Mouse (Mus musculus): ENCODE measurements around the gene Prima1. TPM values are rescaled to one million over a fixed set of nuclear protein-coding genes. Genes with fewer than 3 reads are reported as not detected.
A peak's percentile ranks its signal among the peaks of the same experiment; 100 is the strongest.

Prima1 gene
- total and polyA plus RNA-seq, 2 experiments from 2014 or later, result 0.67 to 0.69 TPM

DNA sequence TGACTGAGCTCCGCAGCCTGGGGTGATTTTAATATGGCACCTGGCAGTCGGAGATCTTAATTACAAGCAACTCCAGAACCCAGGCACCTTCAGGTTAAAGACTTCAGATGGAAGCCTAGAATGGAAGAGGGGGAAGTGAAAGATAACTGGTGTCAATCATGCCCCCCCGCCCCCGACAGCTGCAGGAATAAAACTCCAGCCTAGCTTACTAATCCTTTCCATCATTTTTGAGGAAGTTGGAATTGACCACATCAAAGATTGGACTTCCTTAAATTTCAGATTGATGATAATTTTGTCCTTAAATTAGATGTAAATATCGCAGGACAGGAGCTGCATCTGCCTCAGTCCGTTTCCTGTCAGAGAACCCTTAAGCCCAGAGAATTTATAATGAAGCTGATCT lies 8.4 kb upstream of the Prima1 start:
- Histone ChIP-seq H3K27ac (ENCODE audit: low read depth, low read length) (no peak overlapping the region), H3K4me3 (ENCODE audit: low read depth, low read length) (no peak overlapping the region), H3K9ac (no peak overlapping the region), H3K4me2 (ENCODE audit: low read depth) (no peak overlapping the region), H3K4me1 (ENCODE audit: insufficient read depth) (no peaks in the 10 kb centered on the region), H3K9me3 (ENCODE audit: low read length) (no peaks in the 10 kb centered on the region), H3K27me3 (ENCODE audit: insufficient read depth, low read length) (no peaks in the 10 kb centered on the region), H3K36me3 (ENCODE audit: insufficient read depth) (no peaks in the 10 kb centered on the region)
- ATAC-seq, result no peak
- 85% methylated on average over 6 of the region's 6 CpGs for WGBS
- no peak for TF ChIP-seq CTCF (IDR thresholded peaks at IDR 0.05; ENCODE audit: low read depth)
- DNase-seq, result no peak

DNA sequence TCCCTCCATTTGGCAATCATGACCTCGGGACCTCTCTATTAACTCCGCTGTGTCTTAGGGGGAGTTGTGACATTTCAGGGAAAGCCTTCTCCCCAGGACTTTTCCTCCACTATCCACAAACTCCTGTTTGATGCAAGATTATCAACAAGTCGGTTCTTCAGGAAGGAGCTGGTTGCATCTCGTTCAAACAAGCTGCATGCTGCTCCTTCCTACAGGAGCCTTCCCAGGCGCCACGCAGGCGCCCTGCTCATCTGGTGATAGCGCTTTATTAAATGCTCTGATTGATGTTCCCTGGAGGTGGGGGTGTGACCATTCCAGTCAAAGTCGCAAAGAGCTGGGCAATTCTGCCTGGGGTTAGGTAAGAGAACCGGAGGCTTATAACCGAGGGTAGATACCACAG lies 1.1 kb upstream of the Prima1 start:
- DNase-seq (peak; percentile 20), ATAC-seq (peak; percentile 42; the same call in 1 of the 2 replicates)
- Histone ChIP-seq H3K9me3 (ENCODE audit: low read length) (no peaks in the 10 kb centered on the region), H3K27me3 (ENCODE audit: insufficient read depth, low read length) (peaks cover 23% of the 10 kb centered on the region), H3K4me3 (ENCODE audit: low read depth, low read length) (peak overlapping the region; percentile 70), H3K4me1 (ENCODE audit: insufficient read depth) (no peaks in the 10 kb centered on the region), H3K4me2 (ENCODE audit: low read depth) (peak overlapping the region; percentile 95), H3K27ac (ENCODE audit: low read depth, low read length) (no peak overlapping the region), H3K36me3 (ENCODE audit: insufficient read depth) (no peaks in the 10 kb centered on the region), H3K9ac (peak overlapping the region; percentile 59; the same call in 1 of the 2 replicates)
- no peak for TF ChIP-seq CTCF (IDR thresholded peaks at IDR 0.05; ENCODE audit: low read depth)
- 11% methylated on average over 11 of the region's 11 CpGs for WGBS

DNA sequence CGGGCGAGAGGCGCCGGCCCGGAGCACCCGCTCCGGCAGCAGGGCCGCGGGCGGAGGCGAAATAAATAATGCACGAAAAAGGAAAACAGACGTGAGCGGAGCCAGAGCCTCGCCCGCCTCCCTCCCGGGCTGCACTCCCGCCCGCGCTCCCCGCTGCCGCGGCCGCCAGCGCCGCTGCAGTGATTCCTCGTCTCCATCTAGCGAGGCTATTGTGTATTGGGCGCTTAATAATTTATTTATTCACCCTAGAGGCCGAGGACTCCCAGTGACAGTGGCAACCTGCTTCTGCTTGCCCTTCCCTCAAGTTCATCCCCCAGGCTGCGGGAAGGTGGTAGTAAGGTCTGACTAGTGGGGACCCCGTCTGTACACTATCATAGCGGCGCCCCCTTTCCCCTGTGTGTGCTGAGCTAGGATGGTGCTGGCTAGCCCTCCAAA lies 658 bp upstream of the Prima1 start:
- Histone ChIP-seq H3K27ac (ENCODE audit: low read depth, low read length) (0 out of 2 replicates have a peak overlapping the region, but pooled peaks have one; percentile 40), H3K9me3 (ENCODE audit: low read length) (no peaks in the 10 kb centered on the region), H3K27me3 (ENCODE audit: insufficient read depth, low read length) (peaks cover 23% of the 10 kb centered on the region), H3K9ac (peak overlapping the region; percentile 59), H3K4me2 (ENCODE audit: low read depth) (peak overlapping the region; percentile 95), H3K4me1 (ENCODE audit: insufficient read depth) (no peaks in the 10 kb centered on the region), H3K36me3 (ENCODE audit: insufficient read depth) (no peaks in the 10 kb centered on the region), H3K4me3 (ENCODE audit: low read depth, low read length) (peak overlapping the region; percentile 70)
- ATAC-seq, result peak; percentile 88
- TF ChIP-seq CTCF (IDR thresholded peaks at IDR 0.05; ENCODE audit: low read depth), result peak; percentile 59
- WGBS, result 2% methylated on average over 34 of the region's 34 CpGs
- DNase-seq, result peak; percentile 71

DNA sequence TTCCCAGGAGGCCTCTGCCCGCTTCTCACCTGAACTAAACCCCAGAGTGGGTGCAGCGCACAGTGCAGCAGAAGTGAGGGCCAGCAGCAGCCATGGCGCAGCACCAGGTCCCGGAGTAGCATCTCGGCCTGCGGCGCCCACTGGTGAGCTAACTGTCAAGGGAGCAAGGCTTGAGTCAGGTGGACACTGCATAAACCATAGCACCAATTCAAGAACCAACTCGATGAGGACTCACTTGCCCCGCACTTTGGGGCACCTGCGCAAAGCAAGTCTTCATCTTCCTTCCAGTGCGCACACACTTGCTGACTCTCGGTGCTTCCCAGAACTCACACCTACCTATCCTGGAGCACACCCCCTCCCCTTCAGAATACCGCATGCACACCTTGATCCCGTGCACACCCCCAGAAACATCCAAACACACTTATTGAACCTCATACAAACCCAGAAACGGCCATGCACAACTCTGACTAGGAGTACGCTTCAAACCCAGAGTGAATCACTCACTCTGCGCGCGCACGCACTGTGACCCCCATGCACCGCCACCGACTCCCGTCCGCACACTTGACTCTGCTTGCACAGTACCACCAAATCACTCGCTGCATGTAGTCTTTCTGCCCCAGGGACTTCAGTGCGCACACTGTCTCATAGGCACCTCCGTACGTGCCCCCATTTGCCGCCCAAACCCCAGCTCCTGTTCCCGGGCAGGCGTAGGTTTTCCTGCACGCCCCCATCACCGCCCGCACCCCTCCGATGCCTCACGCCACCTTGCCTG lies 453 bp downstream of the Prima1 start:
- H3K27ac ChIP-seq (ENCODE audit: low read depth, low read length), result no peak overlapping the region
- no peak; the same call in 1 of the 2 replicates for TF ChIP-seq CTCF (IDR thresholded peaks at IDR 0.05; ENCODE audit: low read depth)
- peak; percentile 36 for ATAC-seq
- H3K9ac ChIP-seq, result peak overlapping the region; percentile 59
- H3K27me3 ChIP-seq (ENCODE audit: insufficient read depth, low read length), result peaks cover 23% of the 10 kb centered on the region
- no peaks in the 10 kb centered on the region for H3K9me3 ChIP-seq (ENCODE audit: low read length)
- H3K4me3 ChIP-seq (ENCODE audit: low read depth, low read length), result peak overlapping the region; percentile 70
- peak; percentile 29 for DNase-seq
- no peaks in the 10 kb centered on the region for H3K4me1 ChIP-seq (ENCODE audit: insufficient read depth)
- H3K36me3 ChIP-seq (ENCODE audit: insufficient read depth), result no peaks in the 10 kb centered on the region
- peak overlapping the region; percentile 95 for H3K4me2 ChIP-seq (ENCODE audit: low read depth)
- 10% methylated on average over 36 of the region's 36 CpGs for WGBS

DNA sequence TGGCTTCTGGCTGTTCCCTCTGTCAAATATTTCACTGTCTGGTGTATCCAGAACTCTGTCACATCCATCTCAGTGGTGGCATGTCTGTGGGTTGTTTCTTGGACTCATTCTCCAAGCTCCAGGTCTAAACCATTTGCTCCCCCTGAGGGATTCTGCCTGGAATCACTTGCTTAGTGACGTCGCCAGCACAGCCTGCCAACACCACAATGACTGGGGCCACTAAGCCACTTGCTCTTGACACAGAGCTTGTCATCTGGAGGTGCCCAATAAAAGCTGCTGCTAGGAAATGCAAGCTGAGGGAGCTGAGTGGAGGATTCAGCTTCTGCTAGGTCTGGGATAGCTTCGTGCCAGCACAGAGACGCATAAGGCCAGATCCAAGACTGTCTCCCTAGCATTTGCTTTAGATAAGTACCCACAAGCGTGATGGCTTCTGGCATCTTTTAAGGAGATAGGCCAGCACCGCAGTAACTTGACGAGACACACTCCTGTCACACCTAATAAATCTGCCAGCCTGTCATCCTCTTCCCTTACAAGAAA lies 3.0 kb downstream of the Prima1 start:
- DNase-seq, result no peak
- H3K27ac ChIP-seq (ENCODE audit: low read depth, low read length), result no peak overlapping the region
- no peak overlapping the region for H3K9ac ChIP-seq
- H3K4me2 ChIP-seq (ENCODE audit: low read depth), result no peak overlapping the region
- peak; percentile 2; the same call in 1 of the 2 replicates for ATAC-seq
- no peaks in the 10 kb centered on the region for H3K36me3 ChIP-seq (ENCODE audit: insufficient read depth)
- H3K27me3 ChIP-seq (ENCODE audit: insufficient read depth, low read length), result peaks cover 23% of the 10 kb centered on the region
- H3K9me3 ChIP-seq (ENCODE audit: low read length), result no peaks in the 10 kb centered on the region
- WGBS, result 75% methylated on average over 7 of the region's 7 CpGs
- no peak overlapping the region for H3K4me3 ChIP-seq (ENCODE audit: low read depth, low read length)
- no peaks in the 10 kb centered on the region for H3K4me1 ChIP-seq (ENCODE audit: insufficient read depth)
- TF ChIP-seq CTCF (IDR thresholded peaks at IDR 0.05; ENCODE audit: low read depth), result no peak

DNA sequence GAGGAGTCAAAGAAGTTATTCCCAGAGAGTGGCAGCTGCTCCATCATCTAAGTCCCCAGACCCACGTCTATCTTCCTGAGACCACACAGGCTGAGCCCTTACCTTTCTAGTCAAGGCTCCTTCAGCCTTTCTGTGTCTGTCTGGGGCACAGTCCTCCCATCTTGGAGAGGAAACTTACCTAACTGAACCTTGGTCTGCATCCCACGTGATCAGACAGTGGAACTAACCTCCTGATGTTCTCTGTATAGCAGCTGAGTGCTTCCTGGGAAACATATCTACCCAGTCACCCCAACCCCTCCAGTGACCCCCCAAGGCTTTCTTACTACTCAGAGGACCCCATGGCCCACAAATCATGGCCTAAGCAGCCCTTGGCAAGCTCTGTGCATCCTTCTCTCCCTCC lies 6.1 kb downstream of the Prima1 start:
- no peak overlapping the region for H3K4me3 ChIP-seq (ENCODE audit: low read depth, low read length)
- WGBS, result 77% methylated on average over 2 of the region's 2 CpGs
- no peak overlapping the region for H3K27ac ChIP-seq (ENCODE audit: low read depth, low read length)
- H3K27me3 ChIP-seq (ENCODE audit: insufficient read depth, low read length), result peaks cover 4% of the 10 kb centered on the region; the same call in 1 of the 2 replicates
- H3K4me1 ChIP-seq (ENCODE audit: insufficient read depth), result no peaks in the 10 kb centered on the region
- no peak for TF ChIP-seq CTCF (IDR thresholded peaks at IDR 0.05; ENCODE audit: low read depth)
- H3K9ac ChIP-seq, result no peak overlapping the region
- ATAC-seq (no peak), DNase-seq (no peak)
- H3K36me3 ChIP-seq (ENCODE audit: insufficient read depth), result no peaks in the 10 kb centered on the region
- no peaks in the 10 kb centered on the region for H3K9me3 ChIP-seq (ENCODE audit: low read length)
- H3K4me2 ChIP-seq (ENCODE audit: low read depth), result no peak overlapping the region

DNA sequence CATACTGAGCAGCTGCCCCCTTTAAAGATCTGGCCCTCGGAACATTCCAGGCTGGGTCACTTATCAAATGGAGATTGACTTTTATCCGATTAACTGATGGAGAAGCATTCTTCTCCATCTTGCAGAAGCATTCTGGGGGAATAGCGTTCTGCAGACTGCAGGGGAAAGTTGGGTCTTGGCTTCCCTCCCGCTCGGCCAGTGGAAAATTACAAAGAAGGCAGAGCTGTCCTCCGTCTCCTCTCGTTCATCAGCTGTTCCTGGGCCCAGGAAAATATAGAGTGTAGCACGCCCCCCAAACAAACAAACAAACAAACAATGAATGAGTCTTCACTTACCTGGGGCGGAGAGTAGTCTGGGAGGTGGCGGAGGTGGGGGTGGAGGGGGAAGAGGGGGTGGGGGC lies 6.7 kb downstream of the Prima1 start:
- Histone ChIP-seq H3K9ac (no peak overlapping the region), H3K9me3 (ENCODE audit: low read length) (no peaks in the 10 kb centered on the region), H3K27me3 (ENCODE audit: insufficient read depth, low read length) (no peaks in the 10 kb centered on the region), H3K4me3 (ENCODE audit: low read depth, low read length) (no peak overlapping the region), H3K36me3 (ENCODE audit: insufficient read depth) (no peaks in the 10 kb centered on the region), H3K4me1 (ENCODE audit: insufficient read depth) (no peaks in the 10 kb centered on the region), H3K27ac (ENCODE audit: low read depth, low read length) (no peak overlapping the region), H3K4me2 (ENCODE audit: low read depth) (no peak overlapping the region)
- 63% methylated on average over 10 of the region's 10 CpGs for WGBS
- no peak for TF ChIP-seq CTCF (IDR thresholded peaks at IDR 0.05; ENCODE audit: low read depth)
- ATAC-seq, result no peak
- no peak for DNase-seq

Measured in forebrain, postnatal 0 days (tissue).